Mouse (Mus musculus) G1E (cell line): ENCODE measurements around the gene Hpd. TPM values are rescaled to one million over a fixed set of nuclear protein-coding genes. Genes with fewer than 3 reads are reported as not detected.

Source experiments
- ATAC-seq: 2 replicates; pipeline ENCODE4 v1.8.0; 2016; ENCODE audit warnings: mild to moderate bottlenecking; ENCODE audit not compliant: insufficient number of reproducible peaks, poor library complexity, low FRiP score, severe bottlenecking; ENCODE audit errors: extremely low read depth
- DNase-seq: peaks from one replicate; pipeline ENCODE4 v3.0.0; 2012; ENCODE audit warnings: low spot score
- H3K27me3 ChIP-seq: 2 replicates; pipeline ENCODE4 v1.6.1; 2012; ENCODE audit warnings: mild to moderate bottlenecking, low read length, inconsistent platforms; ENCODE audit not compliant: insufficient read depth
- H3K36me3 ChIP-seq: replicated peaks from 2 replicates; pipeline ENCODE3; 2012; ENCODE audit warnings: mild to moderate bottlenecking, inconsistent platforms
- H3K4me1 ChIP-seq: 2 replicates; pipeline ENCODE4 v1.6.1; 2012; ENCODE audit warnings: low read depth, low read length, inconsistent platforms, mixed read lengths; ENCODE audit not compliant: insufficient read depth
- H3K4me3 ChIP-seq: 2 replicates; pipeline ENCODE4 v1.5.1; 2012; ENCODE audit warnings: low read depth, mild to moderate bottlenecking, inconsistent platforms, low read length, moderate library complexity, mixed read lengths
- H3K9me3 ChIP-seq: replicated peaks from 2 replicates; pipeline ENCODE4 v1.6.1; 2012; ENCODE audit warnings: inconsistent platforms
- CTCF ChIP-seq: IDR thresholded peaks from 2 replicates; pipeline ENCODE4 v1.5.1; 2012; ENCODE audit warnings: low read depth, low read length, inconsistent platforms, mixed read lengths
- GATA1 ChIP-seq: IDR thresholded peaks from 2 replicates; pipeline ENCODE4 v1.6.1; 2012; ENCODE audit warnings: borderline replicate concordance, low read length, inconsistent platforms, mixed read lengths
- GATA2 ChIP-seq: IDR thresholded peaks from 2 replicates; pipeline ENCODE4 v1.6.1; 2012; ENCODE audit warnings: low read depth, low read length, inconsistent platforms, borderline replicate concordance
- POLR2AphosphoS5 ChIP-seq: IDR thresholded peaks from 2 replicates; pipeline ENCODE4 v1.6.1; 2012; ENCODE audit warnings: low read depth, low read length, inconsistent platforms; ENCODE audit not compliant: insufficient replicate concordance
- TAL1 ChIP-seq: conservative IDR thresholded peaks from 2 replicates; pipeline ENCODE4 v1.6.1; 2012; ENCODE audit warnings: low read depth, low read length, inconsistent platforms, mixed read lengths
- polyA plus RNA-seq: library from polyadenylated mRNA; stranded (reverse); fragments of >175 nt; gene quantifications from 2 replicates; pipeline ENCODE4 v1.2.3, GENCODE M21; 2012
- total RNA-seq, 2 experiments: library from RNA; stranded (forward) in 1 of 2; stranded (reverse) in 1 of 2; fragments of 200-1000 nt in 1 of 2; fragments of >200 nt in 1 of 2; fragmentation: Nextera tagmentation in 1 of 2; gene quantifications; 2 replicates each; pipeline ENCODE4 v1.2.3; 2014 to 2017

The Hpd gene
- total and polyA plus RNA-seq, 3 experiments, result not detected

GRCm38 (mm10) chr5:123198523-123198922 lies 16.0 kb upstream of the Hpd start:
- peaks cover 8% of the 10 kb centered on the region for H3K4me1 ChIP-seq
- TF ChIP-seq POLR2AphosphoS5 (no peak), GATA2 (no peak), TAL1 (no peak), CTCF (no peak), GATA1 (no peak)
- H3K36me3 ChIP-seq, result no peaks in the 10 kb centered on the region
- H3K9me3 ChIP-seq, result no peaks in the 10 kb centered on the region
- DNase-seq (no peak), ATAC-seq (no peak)
- H3K4me3 ChIP-seq, result no peak overlapping the region
- 0 out of 2 replicates have a peak, but pooled peaks cover 6% of the 10 kb centered on the region for H3K27me3 ChIP-seq

GRCm38 (mm10) chr5:123196746-123197145 lies 14.2 kb upstream of the Hpd start:
- Histone ChIP-seq H3K4me1 (peaks cover 8% of the 10 kb centered on the region), H3K9me3 (no peaks in the 10 kb centered on the region), H3K27me3 (0 out of 2 replicates have a peak, but pooled peaks cover 8% of the 10 kb centered on the region), H3K36me3 (no peaks in the 10 kb centered on the region), H3K4me3 (no peak overlapping the region)
- no peak for TF ChIP-seq GATA1
- DNase-seq (no peak), ATAC-seq (no peak)

- H3K27me3 ChIP-seq, result 0 out of 2 replicates have a peak, but pooled peaks cover 8% of the 10 kb centered on the region
- DNase-seq, result no peak
- no peak for ATAC-seq
- no peak for TF ChIP-seq CTCF
- no peak for TF ChIP-seq GATA2
- no peak for TF ChIP-seq TAL1
- TF ChIP-seq POLR2AphosphoS5, result no peak
- no peak for TF ChIP-seq GATA1
- H3K9me3 ChIP-seq, result no peaks in the 10 kb centered on the region
- H3K36me3 ChIP-seq, result no peaks in the 10 kb centered on the region
- no peak overlapping the region for H3K4me3 ChIP-seq
- H3K4me1 ChIP-seq, result peaks cover 6% of the 10 kb centered on the region; the same call in 1 of the 2 replicates
Measured at GRCm38 (mm10) chr5:123195500-123196000, 13.0 kb upstream of the Hpd start.

GRCm38 (mm10) chr5:123194856-123195255 lies 12.3 kb upstream of the Hpd start:
- H3K36me3 ChIP-seq, result no peaks in the 10 kb centered on the region
- no peak for DNase-seq
- no peak overlapping the region for H3K4me3 ChIP-seq
- ATAC-seq, result no peak
- peaks cover 6% of the 10 kb centered on the region; the same call in 1 of the 2 replicates for H3K4me1 ChIP-seq
- no peaks in the 10 kb centered on the region for H3K9me3 ChIP-seq
- TF ChIP-seq GATA1 (no peak), TAL1 (no peak), GATA2 (no peak), CTCF (no peak), POLR2AphosphoS5 (no peak)
- H3K27me3 ChIP-seq, result 0 out of 2 replicates have a peak, but pooled peaks cover 8% of the 10 kb centered on the region

GRCm38 (mm10) chr5:123193436-123193835 lies 10.9 kb upstream of the Hpd start:
- no peaks in the 10 kb centered on the region for H3K36me3 ChIP-seq
- H3K4me3 ChIP-seq, result no peak overlapping the region
- peaks cover 14% of the 10 kb centered on the region; the same call in 1 of the 2 replicates for H3K27me3 ChIP-seq
- no peak for ATAC-seq
- TF ChIP-seq POLR2AphosphoS5 (no peak), GATA2 (no peak), TAL1 (no peak), GATA1 (no peak), CTCF (no peak)
- no peaks in the 10 kb centered on the region for H3K9me3 ChIP-seq
- DNase-seq, result no peak
- peaks cover 6% of the 10 kb centered on the region; the same call in 1 of the 2 replicates for H3K4me1 ChIP-seq

GRCm38 (mm10) chr5:123192606-123193150 lies 10.2 kb upstream of the Hpd start:
- DNase-seq (no peak), ATAC-seq (no peak)
- H3K27me3 ChIP-seq, result peaks cover 18% of the 10 kb centered on the region
- no peaks in the 10 kb centered on the region for H3K36me3 ChIP-seq
- no peaks in the 10 kb centered on the region for H3K9me3 ChIP-seq
- no peak overlapping the region for H3K4me3 ChIP-seq
- no peak for TF ChIP-seq POLR2AphosphoS5
- no peak for TF ChIP-seq GATA2
- no peak for TF ChIP-seq CTCF
- TF ChIP-seq GATA1, result no peak
- no peak for TF ChIP-seq TAL1
- H3K4me1 ChIP-seq, result peaks cover 6% of the 10 kb centered on the region; the same call in 1 of the 2 replicates
